Mouse (Mus musculus) heart, postnatal 0 days (tissue): ENCODE results near the gene Armh3.

Experiments used
- CTCF ChIP-seq: IDR thresholded peaks from 2 replicates; pipeline ENCODE4 v1.5.1; 2016; ENCODE audit warnings: antibody characterized with exemption, control low read depth, low read depth
- EP300 ChIP-seq: IDR thresholded peaks from 2 replicates; pipeline ENCODE4 v1.6.1; 2016; ENCODE audit warnings: antibody characterized with exemption, low read depth

DNA sequence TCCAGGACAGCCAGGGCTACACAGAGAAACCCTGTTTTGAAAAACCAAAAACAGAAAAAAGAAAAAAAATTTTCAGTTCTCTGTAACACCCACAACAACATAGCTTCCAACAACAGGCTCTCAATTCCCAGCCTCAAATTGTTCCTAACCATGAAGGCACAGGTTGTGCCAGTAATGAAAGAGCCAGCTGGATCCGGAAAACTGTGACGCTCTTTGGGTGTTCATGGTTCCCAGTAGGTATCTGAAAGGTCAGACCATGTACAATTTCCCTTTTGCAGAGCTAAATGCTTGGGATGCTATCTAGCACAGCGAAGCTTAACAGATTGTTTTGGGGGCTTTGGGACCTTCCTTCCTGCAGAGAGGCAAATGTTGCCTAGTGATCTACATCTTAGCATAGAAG is 82.3 kb downstream of the Armh3 start:
- no peak for TF ChIP-seq CTCF
- TF ChIP-seq EP300 = no peak
